8 mouse cellular contexts compared by ENCODE assay signal in the genomic region with DNA sequence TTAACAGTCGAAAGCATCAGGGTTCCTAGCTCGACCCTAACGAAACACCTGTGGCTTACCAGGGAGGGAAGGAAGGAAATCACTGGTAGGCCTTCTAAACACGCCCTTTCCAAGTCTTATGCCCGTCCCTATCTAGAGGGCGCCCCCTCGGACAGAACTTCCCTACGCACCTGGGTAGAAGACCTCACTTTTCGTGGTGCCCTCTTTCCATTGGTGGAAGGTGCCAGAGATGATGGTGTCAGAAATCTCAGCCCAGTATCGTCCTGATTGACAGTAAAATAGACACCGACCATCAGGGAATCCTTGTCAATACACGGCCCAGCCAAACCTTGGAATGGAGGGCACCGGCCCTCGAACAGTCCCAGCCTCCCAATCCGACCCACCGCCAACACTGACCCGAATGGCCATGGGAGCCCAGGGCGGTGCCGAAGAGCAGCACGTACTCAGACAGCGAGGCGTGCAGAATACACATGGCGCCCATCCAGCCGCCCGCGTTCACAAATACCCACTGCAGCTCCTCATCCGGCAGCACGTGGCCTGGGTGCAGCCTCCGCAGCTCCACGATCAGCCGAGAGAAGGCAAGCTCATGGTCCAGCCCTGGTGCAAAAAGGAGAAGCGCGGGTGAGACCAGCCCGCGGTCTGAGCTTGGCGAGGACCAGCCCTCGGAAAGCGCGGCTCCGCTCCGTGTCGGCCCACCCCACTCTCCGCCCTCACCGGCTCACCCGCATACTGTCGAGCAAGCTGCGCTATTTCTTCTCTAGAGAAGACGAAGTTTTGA. TPM values are rescaled to one million over a fixed set of nuclear protein-coding genes. Genes with fewer than 3 reads are reported as not detected.
A peak's percentile ranks its signal among the peaks of the same experiment; 100 is the strongest.
DNase-seq lines count a peak whose midpoint lies in the region; ATAC-seq and TF ChIP-seq lines count a peak whose summit lies in the region.

No protein-coding gene starts in this region.

- DNase-seq in heart, embryonic 10.5 days (ENCODE audit: low spot score), result peak; percentile 81
- no peak for DNase-seq in heart, adult 8-10 months (ENCODE audit: low spot score)
- DNase-seq in T-cell, adult 2 months (ENCODE audit: low spot score), result peak; percentile 20
- DNase-seq in hindbrain, embryonic 14.5 days (ENCODE audit: low spot score), result peak; percentile 53
- peak; percentile 52 for DNase-seq in midbrain, postnatal 0 days (ENCODE audit: low spot score)
- peak; percentile 36 for DNase-seq in thymus, postnatal 0 days (ENCODE audit: low spot score)

- 1% methylated on average over 48 of the region's 48 CpGs for WGBS in heart, embryonic 10.5 days
- WGBS in hindbrain, embryonic 14.5 days, result 1% methylated on average over 48 of the region's 48 CpGs
- under 1% methylated on average over 48 of the region's 48 CpGs for WGBS in limb, embryonic 15.5 days
- WGBS in midbrain, postnatal 0 days, result 1% methylated on average over 48 of the region's 48 CpGs

- H3K36me3 ChIP-seq in heart, embryonic 10.5 days, result peaks cover 15% of the 10 kb centered on the region
- H3K36me3 ChIP-seq in hindbrain, embryonic 14.5 days (replicated peaks; ENCODE audit: control insufficient read depth, insufficient read depth), result peaks cover 14% of the 10 kb centered on the region
- H3K36me3 ChIP-seq in limb, embryonic 15.5 days, result peaks cover 10% of the 10 kb centered on the region
- H3K36me3 ChIP-seq in midbrain, postnatal 0 days (ENCODE audit: insufficient read depth, low read length), result 0 out of 2 replicates have a peak, but pooled peaks cover 7% of the 10 kb centered on the region

- peak overlapping the region; percentile 66 for H3K9ac ChIP-seq in hindbrain, embryonic 14.5 days
- H3K9ac ChIP-seq in limb, embryonic 15.5 days, result peak overlapping the region; percentile 60
- peak overlapping the region; percentile 74 for H3K9ac ChIP-seq in midbrain, postnatal 0 days (replicated peaks; ENCODE audit: low read length, poor library complexity, severe bottlenecking)

- peak overlapping the region; percentile 76 for H3K4me3 ChIP-seq in heart, embryonic 10.5 days
- H3K4me3 ChIP-seq in hindbrain, embryonic 14.5 days (replicated peaks; ENCODE audit: low read length), result peak overlapping the region; percentile 51
- peak overlapping the region; percentile 75 for H3K4me3 ChIP-seq in limb, embryonic 15.5 days
- peak overlapping the region; percentile 72 for H3K4me3 ChIP-seq in midbrain, postnatal 0 days (ENCODE audit: low read depth, low read length)

- peak overlapping the region; percentile 88 for H3K27ac ChIP-seq in heart, embryonic 10.5 days
- H3K27ac ChIP-seq in hindbrain, embryonic 14.5 days, result peak overlapping the region; percentile 77
- peak overlapping the region; percentile 89 for H3K27ac ChIP-seq in limb, embryonic 15.5 days
- peak overlapping the region; percentile 82 for H3K27ac ChIP-seq in midbrain, postnatal 0 days (ENCODE audit: low read depth, low read length)

- peak; percentile 71 for ATAC-seq in erythroblast, adult 5-6 weeks (replicated peaks; ENCODE audit: low FRiP score, poor library complexity, severe bottlenecking)
- ATAC-seq in hindbrain, embryonic 14.5 days (ENCODE audit: low FRiP score), result peak; percentile 83
- ATAC-seq in limb, embryonic 15.5 days (ENCODE audit: insufficient number of reproducible peaks, low FRiP score, low TSS enrichment, low read depth), result peak; percentile 79
- ATAC-seq in midbrain, postnatal 0 days (ENCODE audit: low FRiP score), result peak; percentile 75

- H3K4me2 ChIP-seq in hindbrain, embryonic 14.5 days (replicated peaks), result peak overlapping the region; percentile 80
- H3K4me2 ChIP-seq in limb, embryonic 15.5 days, result peak overlapping the region; percentile 92
- peak overlapping the region; percentile 79 for H3K4me2 ChIP-seq in midbrain, postnatal 0 days (ENCODE audit: low read depth, low read length, poor library complexity, severe bottlenecking)

- peaks cover 22% of the 10 kb centered on the region for H3K4me1 ChIP-seq in heart, embryonic 10.5 days
- peaks cover 13% of the 10 kb centered on the region for H3K4me1 ChIP-seq in hindbrain, embryonic 14.5 days (replicated peaks; ENCODE audit: control insufficient read depth, insufficient read depth, low read length)
- peaks cover 15% of the 10 kb centered on the region for H3K4me1 ChIP-seq in limb, embryonic 15.5 days
- H3K4me1 ChIP-seq in midbrain, postnatal 0 days (ENCODE audit: insufficient read depth, low read length), result peaks cover 9% of the 10 kb centered on the region; the same call in 1 of the 2 replicates

- TF ChIP-seq CTCF in midbrain, postnatal 0 days (IDR thresholded peaks at IDR 0.05), result peak; percentile 46

- H3K27me3 ChIP-seq in heart, embryonic 10.5 days (ENCODE audit: insufficient read depth, poor library complexity, severe bottlenecking), result no peaks in the 10 kb centered on the region
- no peaks in the 10 kb centered on the region for H3K27me3 ChIP-seq in hindbrain, embryonic 14.5 days (ENCODE audit: control insufficient read depth, insufficient read depth, low read length)
- H3K27me3 ChIP-seq in limb, embryonic 15.5 days, result no peaks in the 10 kb centered on the region
- no peaks in the 10 kb centered on the region for H3K27me3 ChIP-seq in midbrain, postnatal 0 days (ENCODE audit: insufficient read depth, low read length)

- H3K9me3 ChIP-seq in heart, embryonic 10.5 days, result no peaks in the 10 kb centered on the region
- H3K9me3 ChIP-seq in hindbrain, embryonic 14.5 days (ENCODE audit: control insufficient read depth, low read length), result no peaks in the 10 kb centered on the region
- H3K9me3 ChIP-seq in limb, embryonic 15.5 days, result no peaks in the 10 kb centered on the region
- H3K9me3 ChIP-seq in midbrain, postnatal 0 days (ENCODE audit: low read length), result no peaks in the 10 kb centered on the region

RNA-seq across cellular contexts. Expression of gene Arid3c, which starts 9.6 kb away (rescaled TPM):
- polyA plus RNA-seq in heart, embryonic 10.5 days (2016; fragmentation: Nextera tagmentation; extraction: Ambion mirVana), result not detected in 2 replicates
- total RNA-seq in heart, adult 8-10 months (2022), result not detected
- total RNA-seq in erythroblast, adult 5-6 weeks (2015; ENCODE audit: low replicate concordance), result not detected in 2 replicates
- total RNA-seq in erythroblast, adult 5-6 weeks (2017; ENCODE audit: low replicate concordance), result not detected in 2 replicates
- polyA plus RNA-seq in hindbrain, embryonic 14.5 days (2014; fragmentation: Nextera tagmentation; extraction: Ambion mirVana), result 1.0 and 1.5 TPM in 2 replicates
- polyA plus RNA-seq in limb, embryonic 15.5 days (2015; fragmentation: Nextera tagmentation; extraction: Ambion mirVana), result not detected in 2 replicates
- 0.27 and 0.33 TPM in 2 replicates for total RNA-seq in midbrain, postnatal 0 days (2014; rRNA removed)
- polyA plus RNA-seq in midbrain, postnatal 0 days (2015; fragmentation: Nextera tagmentation; extraction: Ambion mirVana), result 0.42 and 0.48 TPM in 2 replicates
- polyA plus RNA-seq in thymus, postnatal 0 days (2015; fragmentation: Nextera tagmentation; extraction: Ambion mirVana), result 0.06 TPM in 1 of 2 replicates, not detected in the other

RNA-seq across cellular contexts. Expression of gene Galt, which starts 14.5 kb away (rescaled TPM):
- 52.7 and 69.7 TPM in 2 replicates for polyA plus RNA-seq in heart, embryonic 10.5 days (2016; fragmentation: Nextera tagmentation; extraction: Ambion mirVana)
- 10 to 100 TPM; 52.6 to 60.5 (median 58.6) TPM for total RNA-seq in heart, adult 8-10 months (2022)
- 4.0 and 5.0 TPM in 2 replicates for total RNA-seq in erythroblast, adult 5-6 weeks (2015; ENCODE audit: low replicate concordance)
- total RNA-seq in erythroblast, adult 5-6 weeks (2017; ENCODE audit: low replicate concordance), result 1.3 and 2.1 TPM in 2 replicates
- polyA plus RNA-seq in hindbrain, embryonic 14.5 days (2014; fragmentation: Nextera tagmentation; extraction: Ambion mirVana), result 46.2 and 47.2 TPM in 2 replicates
- polyA plus RNA-seq in limb, embryonic 15.5 days (2015; fragmentation: Nextera tagmentation; extraction: Ambion mirVana), result 38.7 and 44.8 TPM in 2 replicates
- 53.7 and 68.1 TPM in 2 replicates for total RNA-seq in midbrain, postnatal 0 days (2014; rRNA removed)
- 54.0 and 60.0 TPM in 2 replicates for polyA plus RNA-seq in midbrain, postnatal 0 days (2015; fragmentation: Nextera tagmentation; extraction: Ambion mirVana)
- 48.2 and 49.3 TPM in 2 replicates for polyA plus RNA-seq in thymus, postnatal 0 days (2015; fragmentation: Nextera tagmentation; extraction: Ambion mirVana)

RNA-seq across cellular contexts. Expression of gene Sigmar1, which starts 15.4 kb away (rescaled TPM):
- polyA plus RNA-seq in heart, embryonic 10.5 days (2016; fragmentation: Nextera tagmentation; extraction: Ambion mirVana), result 79.3 and 97.8 TPM in 2 replicates
- total RNA-seq in heart, adult 8-10 months (2022), result 10 to 100 TPM; 20.9 to 23.8 (median 21.7) TPM
- 1.7 and 14.8 TPM in 2 replicates for total RNA-seq in erythroblast, adult 5-6 weeks (2015; ENCODE audit: low replicate concordance)
- total RNA-seq in erythroblast, adult 5-6 weeks (2017; ENCODE audit: low replicate concordance), result 7.2 and 9.6 TPM in 2 replicates
- polyA plus RNA-seq in hindbrain, embryonic 14.5 days (2014; fragmentation: Nextera tagmentation; extraction: Ambion mirVana), result 77.5 and 84.5 TPM in 2 replicates
- 76.1 and 88.5 TPM in 2 replicates for polyA plus RNA-seq in limb, embryonic 15.5 days (2015; fragmentation: Nextera tagmentation; extraction: Ambion mirVana)
- total RNA-seq in midbrain, postnatal 0 days (2014; rRNA removed), result 34.1 and 45.4 TPM in 2 replicates
- 44.8 and 55.4 TPM in 2 replicates for polyA plus RNA-seq in midbrain, postnatal 0 days (2015; fragmentation: Nextera tagmentation; extraction: Ambion mirVana)
- polyA plus RNA-seq in thymus, postnatal 0 days (2015; fragmentation: Nextera tagmentation; extraction: Ambion mirVana), result 36.1 and 40.3 TPM in 2 replicates

RNA-seq across cellular contexts. Expression of gene Dctn3, which starts 17.6 kb away (rescaled TPM):
- 143 and 146 TPM in 2 replicates for polyA plus RNA-seq in heart, embryonic 10.5 days (2016; fragmentation: Nextera tagmentation; extraction: Ambion mirVana)
- total RNA-seq in heart, adult 8-10 months (2022), result 10 to 100 TPM; 69.4 to 71.8 (median 70.7) TPM
- 22.8 and 26.7 TPM in 2 replicates for total RNA-seq in erythroblast, adult 5-6 weeks (2015; ENCODE audit: low replicate concordance)
- total RNA-seq in erythroblast, adult 5-6 weeks (2017; ENCODE audit: low replicate concordance), result 30.0 and 37.1 TPM in 2 replicates
- 271 and 274 TPM in 2 replicates for polyA plus RNA-seq in hindbrain, embryonic 14.5 days (2014; fragmentation: Nextera tagmentation; extraction: Ambion mirVana)
- 113 and 123 TPM in 2 replicates for polyA plus RNA-seq in limb, embryonic 15.5 days (2015; fragmentation: Nextera tagmentation; extraction: Ambion mirVana)
- 122 and 150 TPM in 2 replicates for total RNA-seq in midbrain, postnatal 0 days (2014; rRNA removed)
- 308 and 345 TPM in 2 replicates for polyA plus RNA-seq in midbrain, postnatal 0 days (2015; fragmentation: Nextera tagmentation; extraction: Ambion mirVana)
- polyA plus RNA-seq in thymus, postnatal 0 days (2015; fragmentation: Nextera tagmentation; extraction: Ambion mirVana), result 180 and 181 TPM in 2 replicates

RNA-seq across cellular contexts. Expression of gene Rpp25l, which starts 27.2 kb away (rescaled TPM):
- 54.5 and 71.3 TPM in 2 replicates for polyA plus RNA-seq in heart, embryonic 10.5 days (2016; fragmentation: Nextera tagmentation; extraction: Ambion mirVana)
- total RNA-seq in heart, adult 8-10 months (2022), result 10 to 100 TPM; 29.7 to 35.8 (median 33.3) TPM
- total RNA-seq in erythroblast, adult 5-6 weeks (2015; ENCODE audit: low replicate concordance), result 6.3 and 9.6 TPM in 2 replicates
- total RNA-seq in erythroblast, adult 5-6 weeks (2017; ENCODE audit: low replicate concordance), result 2.5 and 4.7 TPM in 2 replicates
- polyA plus RNA-seq in hindbrain, embryonic 14.5 days (2014; fragmentation: Nextera tagmentation; extraction: Ambion mirVana), result 57.5 and 60.5 TPM in 2 replicates
- polyA plus RNA-seq in limb, embryonic 15.5 days (2015; fragmentation: Nextera tagmentation; extraction: Ambion mirVana), result 66.0 and 69.1 TPM in 2 replicates
- 38.3 and 39.7 TPM in 2 replicates for total RNA-seq in midbrain, postnatal 0 days (2014; rRNA removed)
- 44.3 and 49.9 TPM in 2 replicates for polyA plus RNA-seq in midbrain, postnatal 0 days (2015; fragmentation: Nextera tagmentation; extraction: Ambion mirVana)
- 68.3 and 75.1 TPM in 2 replicates for polyA plus RNA-seq in thymus, postnatal 0 days (2015; fragmentation: Nextera tagmentation; extraction: Ambion mirVana)
